In the genomic region with DNA sequence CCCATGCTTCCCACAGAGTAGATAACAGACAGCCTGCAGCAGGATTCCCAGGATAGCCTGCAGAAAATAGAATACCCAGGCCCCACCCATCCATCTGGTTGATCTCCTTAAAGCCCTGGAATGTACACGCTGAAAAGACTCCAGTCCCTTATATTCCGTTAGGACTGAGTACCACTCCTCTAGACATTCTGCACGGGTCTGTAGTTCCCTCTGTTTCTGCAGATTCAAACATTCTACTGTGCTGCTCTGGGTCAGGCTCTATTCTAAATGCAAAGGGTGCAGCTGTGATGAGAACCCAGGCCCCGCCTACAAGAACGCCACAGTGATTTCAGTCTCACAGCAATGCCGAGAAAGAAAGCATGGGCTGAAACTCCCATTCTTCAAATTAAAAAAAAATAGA, we compare ENCODE assay signal across 27 mouse cellular contexts. TPM values are rescaled to one million over a fixed set of nuclear protein-coding genes. Genes with fewer than 3 reads are reported as not detected.
DNase-seq lines count a peak whose midpoint lies in the region; ATAC-seq lines count a peak whose summit lies in the region.
"Had no signal": no experiment of that assay in that cellular context is flagged by ENCODE, and none has a peak within 500 bp of the region (broad histone marks: within the 10 kb centered on the region; RNA-seq: fewer than 3 reads in every experiment).

No protein-coding gene starts in this region.

- no peak overlapping the region for H3K27ac ChIP-seq in forebrain, embryonic 13.5 days
- H3K27ac ChIP-seq in forebrain, embryonic 12.5 days: no peak overlapping the region
- H3K27ac ChIP-seq: gastrocnemius, adult 2 months; liver, embryonic 12.5 days; midbrain, embryonic 15.5 days had no signal

- H3K36me3 ChIP-seq in forebrain, embryonic 13.5 days (ENCODE audit: poor library complexity, severe bottlenecking): no peaks in the 10 kb centered on the region
- no peaks in the 10 kb centered on the region for H3K36me3 ChIP-seq in forebrain, embryonic 12.5 days (replicated peaks)
- H3K36me3 ChIP-seq: heart, embryonic 12.5 days; liver, embryonic 12.5 days; midbrain, embryonic 15.5 days had no signal

- intact Hi-C loops in left cerebral cortex, postnatal 14 days (cut with DNase I): no loop called here

- no peak overlapping the region for H3K9ac ChIP-seq in forebrain, embryonic 13.5 days
- no peak overlapping the region for H3K9ac ChIP-seq in forebrain, embryonic 12.5 days
- H3K9ac ChIP-seq: heart, embryonic 12.5 days; liver, embryonic 12.5 days; midbrain, embryonic 15.5 days had no signal

- no peaks in the 10 kb centered on the region for H3K9me3 ChIP-seq in forebrain, embryonic 13.5 days (replicated peaks)
- H3K9me3 ChIP-seq in forebrain, embryonic 12.5 days: no peaks in the 10 kb centered on the region
- H3K9me3 ChIP-seq: heart, embryonic 12.5 days; liver, embryonic 12.5 days; midbrain, embryonic 15.5 days had no signal

- H3K4me1 ChIP-seq in forebrain, embryonic 13.5 days: 0 out of 2 replicates have a peak, but pooled peaks cover 7% of the 10 kb centered on the region
- H3K4me1 ChIP-seq in forebrain, embryonic 12.5 days: peaks cover 6% of the 10 kb centered on the region; the same call in 1 of the 2 replicates
- H3K4me1 ChIP-seq: liver, embryonic 12.5 days had no signal

- no peak for ATAC-seq in forebrain, embryonic 13.5 days
- no peak for ATAC-seq in forebrain, embryonic 12.5 days (ENCODE audit: low FRiP score)
- ATAC-seq: liver, embryonic 12.5 days; midbrain, embryonic 15.5 days had no signal

- 14% methylated on average over 6 of the region's 6 CpGs for WGBS in forebrain, embryonic 13.5 days
- WGBS in forebrain, embryonic 12.5 days: 21% methylated on average over 6 of the region's 6 CpGs

- no peaks in the 10 kb centered on the region for H3K27me3 ChIP-seq in forebrain, embryonic 13.5 days
- H3K27me3 ChIP-seq in forebrain, embryonic 12.5 days: no peaks in the 10 kb centered on the region
- H3K27me3 ChIP-seq: heart, embryonic 12.5 days; liver, embryonic 12.5 days; midbrain, embryonic 15.5 days had no signal

- no peak overlapping the region for H3K4me3 ChIP-seq in forebrain, embryonic 13.5 days
- H3K4me3 ChIP-seq in forebrain, embryonic 12.5 days (replicated peaks): no peak overlapping the region
- H3K4me3 ChIP-seq: gastrocnemius, adult 2 months; heart, embryonic 12.5 days; liver, embryonic 12.5 days; midbrain, embryonic 15.5 days; myocyte had no signal

- H3K4me2 ChIP-seq in forebrain, embryonic 13.5 days: 0 out of 2 replicates have a peak overlapping the region, but pooled peaks have one; percentile 1
- no peak overlapping the region for H3K4me2 ChIP-seq in forebrain, embryonic 12.5 days
- H3K4me2 ChIP-seq: heart, embryonic 12.5 days; liver, embryonic 12.5 days; midbrain, embryonic 15.5 days had no signal

- DNase-seq in left cerebral cortex, postnatal 14 days (ENCODE audit: low spot score in 2 of 2): peak; percentile 16 to 42
- DNase-seq in left cerebral cortex, adult 11 months (ENCODE audit: low spot score): no peak
- DNase-seq in spleen, postnatal 4 days (ENCODE audit: low spot score in 2 of 2): peak; percentile 3 to 14
- DNase-seq in spleen, adult 18-20 months: no peak
- DNase-seq in telencephalon, adult 2 months (ENCODE audit: low read depth, low spot score): peak; percentile 27
- DNase-seq in kidney, adult 11 months: no peak
- DNase-seq: adrenal gland, postnatal 36 days; cerebellum, adult 8-10 months; gastrocnemius, adult 2 months; kidney, adult 2 months; kidney, postnatal 10 days; layer of hippocampus, postnatal 36 days; lung, adult 2 months had no signal

RNA-seq across cellular contexts. Expression of a gene that starts 20.2 kb away (rescaled TPM):
- polyA plus RNA-seq in forebrain, embryonic 13.5 days (2015; fragmentation: Nextera tagmentation; extraction: Ambion mirVana): not detected in 2 replicates
- not detected in 2 replicates for polyA plus RNA-seq in forebrain, embryonic 12.5 days (2016; fragmentation: Nextera tagmentation; extraction: Ambion mirVana)
- not detected for total RNA-seq in left cerebral cortex, postnatal 14 days (2021)
- total RNA-seq: adrenal gland, postnatal 36 days; gastrocnemius, adult 2 months; layer of hippocampus, adult 18-20 months; layer of hippocampus, postnatal 36 days; megakaryocyte-erythroid progenitor cell, adult 5-6 weeks had no signal
- polyA plus RNA-seq: gonadal fat pad, adult 2 months; heart, embryonic 12.5 days; hindbrain, embryonic 11.5 days; kidney, adult 2 months; limb, embryonic 11.5 days; liver, embryonic 12.5 days; lung, adult 2 months; midbrain, embryonic 15.5 days; myocyte; neural tube, embryonic 14.5 days; stomach, embryonic 14.5 days; thymus, postnatal 0 days had no signal

RNA-seq across cellular contexts. Expression of a gene that starts 32.0 kb away (rescaled TPM):
- polyA plus RNA-seq in forebrain, embryonic 13.5 days (2015; fragmentation: Nextera tagmentation; extraction: Ambion mirVana): 0.34 TPM in 2 replicates
- polyA plus RNA-seq in forebrain, embryonic 12.5 days (2016; fragmentation: Nextera tagmentation; extraction: Ambion mirVana): 1.5 and 2.2 TPM in 2 replicates
- 1 to 10 TPM in 1 of 2 experiments, under 1 TPM in 1; 0.86 to 1.7 TPM for total RNA-seq in left cerebral cortex, postnatal 14 days (2021)
- total RNA-seq: adrenal gland, postnatal 36 days; gastrocnemius, adult 2 months; megakaryocyte-erythroid progenitor cell, adult 5-6 weeks had no signal
- polyA plus RNA-seq: heart, embryonic 12.5 days; kidney, adult 2 months; limb, embryonic 11.5 days; liver, embryonic 12.5 days; lung, adult 2 months; stomach, embryonic 14.5 days; thymus, postnatal 0 days had no signal

RNA-seq across cellular contexts. Expression of a gene that starts 58.6 kb away (rescaled TPM):
- not detected in 2 replicates for polyA plus RNA-seq in forebrain, embryonic 13.5 days (2015; fragmentation: Nextera tagmentation; extraction: Ambion mirVana)
- polyA plus RNA-seq in forebrain, embryonic 12.5 days (2016; fragmentation: Nextera tagmentation; extraction: Ambion mirVana): not detected in 2 replicates
- total RNA-seq in left cerebral cortex, postnatal 14 days (2021): not detected
- total RNA-seq: adrenal gland, postnatal 36 days; gastrocnemius, adult 2 months; layer of hippocampus, adult 18-20 months; layer of hippocampus, postnatal 36 days; megakaryocyte-erythroid progenitor cell, adult 5-6 weeks had no signal
- polyA plus RNA-seq: gonadal fat pad, adult 2 months; hindbrain, embryonic 11.5 days; kidney, adult 2 months; limb, embryonic 11.5 days; liver, embryonic 12.5 days; lung, adult 2 months; midbrain, embryonic 15.5 days; myocyte; neural tube, embryonic 14.5 days; stomach, embryonic 14.5 days; thymus, postnatal 0 days had no signal

Comparison
In these comparisons a context has a peak if more than half of its experiments do, and no peak if none do; other contexts are left out.
1. DNase-seq: peak in left cerebral cortex, postnatal 14 days (2 of 2), spleen, postnatal 4 days (2 of 2) and telencephalon, adult 2 months (single experiment); none in left cerebral cortex, adult 11 months (single experiment), spleen, adult 18-20 months (0 of 2) and kidney, adult 11 months (single experiment).